Mouse (Mus musculus): ENCODE measurements at regions not wholly inside any gene's neighbourhood (a gene's known extent, or its start where the extent isn't known, plus 50 kb on each side); places are given as distances from the start of the nearest gene placed in this dataset.

GRCm38 (mm10) chr1:128878291-128878690 lies 286.2 kb upstream of the Cxcr4 start:
- no peak overlapping the region for H3K4me3 ChIP-seq
- no peak for TF ChIP-seq CEBPB (IDR thresholded peaks at IDR 0.05; ENCODE audit: insufficient read depth, poor library complexity, severe bottlenecking)
- no peak for TF ChIP-seq MYOD1 (IDR thresholded peaks at IDR 0.05; ENCODE audit: control insufficient read depth in 1 of 3, insufficient read length in 2 of 3, low read depth in 2 of 3)
- no peak for TF ChIP-seq TCF12 (IDR thresholded peaks at IDR 0.05; ENCODE audit: insufficient read depth, poor library complexity, severe bottlenecking)
- TF ChIP-seq TCF3 (IDR thresholded peaks at IDR 0.05; ENCODE audit: insufficient read length, low read depth): no peak
- TF ChIP-seq USF1 (IDR thresholded peaks at IDR 0.05; ENCODE audit: low read depth): no peak
- no peak for TF ChIP-seq REST (IDR thresholded peaks at IDR 0.05; ENCODE audit: insufficient read depth, insufficient read length)
- no peak for TF ChIP-seq E2F4 (IDR thresholded peaks at IDR 0.05; ENCODE audit: insufficient read depth)
- no peak for TF ChIP-seq POLR2A (IDR thresholded peaks at IDR 0.05; ENCODE audit: insufficient read length, low read depth)
- TF ChIP-seq POLR2AphosphoS2 (IDR thresholded peaks at IDR 0.05; ENCODE audit: insufficient read length, low read depth): no peak
- TF ChIP-seq SRF (IDR thresholded peaks at IDR 0.05; ENCODE audit: control insufficient read depth, insufficient read length, low read depth): no peak
- no peak for TF ChIP-seq MAX (IDR thresholded peaks at IDR 0.05; ENCODE audit: low read depth)
- TF ChIP-seq MYOG (IDR thresholded peaks at IDR 0.05; ENCODE audit: control insufficient read depth in 1 of 3, insufficient read depth in 1 of 3, insufficient read length in 2 of 3, low read depth in 2 of 3): no peak
- H3K79me2 ChIP-seq (ENCODE audit: control insufficient read depth, insufficient read depth): no peaks in the 10 kb centered on the region
- no peaks in the 10 kb centered on the region for H3K36me3 ChIP-seq (ENCODE audit: control insufficient read depth, insufficient read depth)
- H3K27me3 ChIP-seq (ENCODE audit: control insufficient read depth, insufficient read depth, insufficient read length): no peaks in the 10 kb centered on the region
- H3K4me2 ChIP-seq (ENCODE audit: low read depth): no peak overlapping the region
- H3ac ChIP-seq (ENCODE audit: control insufficient read depth, insufficient read length): no peak overlapping the region

GRCm38 (mm10) chr1:128875289-128875688 lies 283.2 kb upstream of the Cxcr4 start:
- TF ChIP-seq E2F4 (IDR thresholded peaks at IDR 0.05; ENCODE audit: insufficient read depth) (no peak), SRF (IDR thresholded peaks at IDR 0.05; ENCODE audit: control insufficient read depth, insufficient read length, low read depth) (no peak), REST (IDR thresholded peaks at IDR 0.05; ENCODE audit: insufficient read depth, insufficient read length) (no peak), USF1 (IDR thresholded peaks at IDR 0.05; ENCODE audit: low read depth) (no peak), CEBPB (IDR thresholded peaks at IDR 0.05; ENCODE audit: insufficient read depth, poor library complexity, severe bottlenecking) (no peak), TCF3 (IDR thresholded peaks at IDR 0.05; ENCODE audit: insufficient read length, low read depth) (no peak), MAX (IDR thresholded peaks at IDR 0.05; ENCODE audit: low read depth) (no peak), POLR2AphosphoS2 (IDR thresholded peaks at IDR 0.05; ENCODE audit: insufficient read length, low read depth) (no peak), MYOG (IDR thresholded peaks at IDR 0.05; ENCODE audit: control insufficient read depth in 1 of 3, insufficient read depth in 1 of 3, insufficient read length in 2 of 3, low read depth in 2 of 3) (no peak), TCF12 (IDR thresholded peaks at IDR 0.05; ENCODE audit: insufficient read depth, poor library complexity, severe bottlenecking) (no peak), POLR2A (IDR thresholded peaks at IDR 0.05; ENCODE audit: insufficient read length, low read depth) (no peak), MYOD1 (IDR thresholded peaks at IDR 0.05; ENCODE audit: control insufficient read depth in 1 of 3, insufficient read length in 2 of 3, low read depth in 2 of 3) (no peak)
- no peak overlapping the region for H3K4me3 ChIP-seq

GRCm38 (mm10) chr1:128874190-128874589 lies 282.1 kb upstream of the Cxcr4 start:
- no peaks in the 10 kb centered on the region for H3K27me3 ChIP-seq (ENCODE audit: control insufficient read depth, insufficient read depth, insufficient read length)
- H3K36me3 ChIP-seq (ENCODE audit: control insufficient read depth, insufficient read depth): no peaks in the 10 kb centered on the region
- H3ac ChIP-seq (ENCODE audit: control insufficient read depth, insufficient read length): no peak overlapping the region
- H3K79me2 ChIP-seq (ENCODE audit: control insufficient read depth, insufficient read depth): no peaks in the 10 kb centered on the region
- TF ChIP-seq REST (IDR thresholded peaks at IDR 0.05; ENCODE audit: insufficient read depth, insufficient read length) (no peak), CEBPB (IDR thresholded peaks at IDR 0.05; ENCODE audit: insufficient read depth, poor library complexity, severe bottlenecking) (no peak), TCF12 (IDR thresholded peaks at IDR 0.05; ENCODE audit: insufficient read depth, poor library complexity, severe bottlenecking) (no peak), POLR2A (IDR thresholded peaks at IDR 0.05; ENCODE audit: insufficient read length, low read depth) (no peak), MYOG (IDR thresholded peaks at IDR 0.05; ENCODE audit: control insufficient read depth in 1 of 3, insufficient read depth in 1 of 3, insufficient read length in 2 of 3, low read depth in 2 of 3) (no peak), POLR2AphosphoS2 (IDR thresholded peaks at IDR 0.05; ENCODE audit: insufficient read length, low read depth) (no peak), MYOD1 (IDR thresholded peaks at IDR 0.05; ENCODE audit: control insufficient read depth in 1 of 3, insufficient read length in 2 of 3, low read depth in 2 of 3) (no peak), E2F4 (IDR thresholded peaks at IDR 0.05; ENCODE audit: insufficient read depth) (no peak), TCF3 (IDR thresholded peaks at IDR 0.05; ENCODE audit: insufficient read length, low read depth) (no peak)
- H3K4me3 ChIP-seq: no peak overlapping the region
- no peak overlapping the region for H3K4me2 ChIP-seq (ENCODE audit: low read depth)

More at GRCm38 (mm10) chr1:128875289-128875688, 283.2 kb upstream of the Cxcr4 start:
- Histone ChIP-seq H3K79me2 (ENCODE audit: control insufficient read depth, insufficient read depth) (no peaks in the 10 kb centered on the region), H3K36me3 (ENCODE audit: control insufficient read depth, insufficient read depth) (no peaks in the 10 kb centered on the region), H3K4me2 (ENCODE audit: low read depth) (no peak overlapping the region), H3ac (ENCODE audit: control insufficient read depth, insufficient read length) (no peak overlapping the region), H3K27me3 (ENCODE audit: control insufficient read depth, insufficient read depth, insufficient read length) (no peaks in the 10 kb centered on the region)

- Histone ChIP-seq H3ac (ENCODE audit: control insufficient read depth, insufficient read length) (no peak overlapping the region), H3K79me2 (ENCODE audit: control insufficient read depth, insufficient read depth) (no peaks in the 10 kb centered on the region), H3K36me3 (ENCODE audit: control insufficient read depth, insufficient read depth) (no peaks in the 10 kb centered on the region), H3K27me3 (ENCODE audit: control insufficient read depth, insufficient read depth, insufficient read length) (no peaks in the 10 kb centered on the region), H3K4me2 (ENCODE audit: low read depth) (no peak overlapping the region), H3K4me3 (no peak overlapping the region)
- TF ChIP-seq E2F4 (IDR thresholded peaks at IDR 0.05; ENCODE audit: insufficient read depth) (no peak), MAX (IDR thresholded peaks at IDR 0.05; ENCODE audit: low read depth) (no peak), SRF (IDR thresholded peaks at IDR 0.05; ENCODE audit: control insufficient read depth, insufficient read length, low read depth) (no peak), REST (IDR thresholded peaks at IDR 0.05; ENCODE audit: insufficient read depth, insufficient read length) (no peak), USF1 (IDR thresholded peaks at IDR 0.05; ENCODE audit: low read depth) (no peak), MYOD1 (IDR thresholded peaks at IDR 0.05; ENCODE audit: control insufficient read depth in 1 of 3, insufficient read length in 2 of 3, low read depth in 2 of 3) (no peak), TCF12 (IDR thresholded peaks at IDR 0.05; ENCODE audit: insufficient read depth, poor library complexity, severe bottlenecking) (no peak), POLR2A (IDR thresholded peaks at IDR 0.05; ENCODE audit: insufficient read length, low read depth) (no peak), MYOG (IDR thresholded peaks at IDR 0.05; ENCODE audit: control insufficient read depth in 1 of 3, insufficient read depth in 1 of 3, insufficient read length in 2 of 3, low read depth in 2 of 3) (no peak), CEBPB (IDR thresholded peaks at IDR 0.05; ENCODE audit: insufficient read depth, poor library complexity, severe bottlenecking) (no peak), TCF3 (IDR thresholded peaks at IDR 0.05; ENCODE audit: insufficient read length, low read depth) (no peak), POLR2AphosphoS2 (IDR thresholded peaks at IDR 0.05; ENCODE audit: insufficient read length, low read depth) (no peak)
Observed at GRCm38 (mm10) chr1:128868761-128869160, 276.7 kb upstream of the Cxcr4 start.

Data from myocyte (in vitro differentiated cells).